Mouse (Mus musculus) mesoderm, embryonic 11.5 days (tissue): ENCODE data around the gene Gcnt2.
"Not testable (repeated sequence)": the region's sequence is repeated elsewhere in the genome, so short reads cannot be mapped to it uniquely, and the experiment has no call there.

Experiments used
- DNase-seq: peaks from one replicate; pipeline ENCODE4 v3.0.0-alpha.2; 2012; ENCODE audit warnings: low read depth, low spot score

Gene Gcnt2

DNA sequence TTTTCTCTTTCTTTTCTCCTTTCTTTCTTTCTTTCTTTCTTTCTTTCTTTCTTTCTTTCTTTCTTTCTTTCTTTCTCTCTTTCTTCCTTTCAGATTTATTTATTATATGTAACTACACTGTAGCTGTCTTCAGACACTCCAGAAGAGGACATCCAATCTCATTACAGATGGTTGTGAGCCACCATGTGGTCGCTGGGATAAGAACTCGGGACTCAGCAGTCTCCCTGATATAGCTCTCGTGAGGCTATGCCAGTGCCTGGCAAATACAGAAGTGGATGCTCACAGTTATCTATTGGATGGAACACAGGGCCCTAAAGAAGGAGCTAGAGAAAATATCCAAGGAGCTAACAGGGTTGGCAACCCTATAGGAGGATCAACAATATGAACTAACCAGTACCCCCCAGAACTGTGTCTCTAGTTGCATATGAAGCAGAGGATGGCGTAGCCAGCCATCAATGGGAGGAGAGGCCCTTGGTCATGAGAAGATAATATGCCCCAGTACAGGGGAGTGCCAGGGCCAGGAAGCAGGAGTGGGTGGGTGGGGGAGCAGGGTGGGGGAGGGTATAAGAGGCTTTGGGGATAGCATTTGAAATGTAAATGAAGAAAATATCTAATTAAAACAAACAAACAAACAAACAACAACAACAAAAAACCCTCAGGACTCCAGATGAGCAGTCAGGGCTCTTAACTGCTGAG, 128.2 kb downstream of the Gcnt2 start:
- not testable (repeated sequence) for DNase-seq

DNA sequence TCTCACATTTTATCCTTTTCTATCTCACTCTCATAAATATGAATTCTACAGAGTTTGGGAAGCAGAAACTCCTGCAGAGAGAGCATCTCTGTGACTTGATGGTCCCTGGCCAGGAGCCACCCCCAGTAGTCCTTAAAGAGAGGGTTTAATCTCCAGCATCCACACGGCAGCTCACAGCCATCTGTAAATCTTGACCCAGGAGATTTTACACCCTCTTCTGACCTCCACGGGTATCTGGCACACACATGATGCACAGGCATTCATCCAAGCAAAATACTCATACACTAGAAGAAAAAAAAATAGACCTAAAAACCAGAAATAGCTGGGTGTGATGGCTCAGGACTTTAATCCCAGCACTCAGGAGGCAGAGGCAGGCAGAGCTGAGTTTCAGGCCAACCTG, 128.9 kb downstream of the Gcnt2 start:
- DNase-seq: no peak

DNA sequence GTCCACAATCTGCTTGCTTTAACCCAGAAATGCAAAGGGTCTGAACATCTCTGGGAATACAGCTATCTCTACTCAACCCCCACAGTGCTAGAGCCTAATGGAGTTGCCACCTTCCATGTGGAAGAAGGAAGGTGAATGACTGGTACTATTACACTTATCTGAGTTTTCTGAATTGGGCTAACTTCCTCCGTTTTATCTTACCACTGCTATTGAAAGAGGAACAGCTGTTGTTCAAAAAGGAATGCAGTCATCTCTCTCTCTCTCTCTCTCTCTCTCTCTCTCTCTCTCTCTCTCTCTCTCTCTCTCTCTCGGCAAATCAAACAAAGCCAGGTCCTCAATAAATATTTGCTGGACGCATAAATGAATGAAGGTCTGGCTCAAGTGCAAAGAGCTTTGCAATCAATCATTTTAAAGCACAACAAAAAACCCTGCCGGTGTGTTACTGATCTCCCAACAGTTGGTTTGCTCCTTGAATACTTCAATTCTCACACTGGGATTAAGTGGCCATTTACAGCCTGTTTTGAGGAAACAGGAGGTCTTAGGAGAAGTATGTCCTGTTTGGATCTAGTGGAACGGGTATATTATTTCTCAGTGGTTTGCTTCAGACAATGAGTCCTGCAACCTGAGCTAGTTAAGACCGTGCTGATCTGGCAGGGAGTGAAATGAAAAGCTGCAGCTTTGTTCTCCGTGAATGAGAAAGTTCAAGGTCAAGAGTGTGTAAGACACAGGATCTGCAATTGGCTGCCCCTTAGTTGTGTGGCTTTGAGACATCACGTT, 135.1 kb downstream of the Gcnt2 start:
- no peak for DNase-seq

DNA sequence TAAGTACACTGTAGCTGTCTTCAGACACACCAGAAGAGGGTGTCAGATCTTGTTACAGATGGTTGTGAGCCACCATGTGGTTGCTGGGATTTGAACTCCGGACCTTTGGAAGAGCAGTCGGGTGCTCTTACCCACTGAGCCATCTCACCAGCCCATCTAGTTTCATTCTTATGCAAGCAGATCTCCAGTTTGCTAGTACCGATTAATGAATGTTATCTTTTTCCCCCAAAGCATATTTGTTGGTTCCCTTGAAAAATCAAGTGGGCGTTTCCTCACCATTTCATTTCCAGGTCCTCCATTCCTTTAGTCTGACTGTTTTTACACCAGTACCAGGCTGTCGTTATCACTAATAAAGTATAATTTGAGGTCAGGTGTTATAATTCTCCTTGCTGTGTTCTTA, 139.0 kb downstream of the Gcnt2 start:
- not testable (repeated sequence) for DNase-seq

DNA sequence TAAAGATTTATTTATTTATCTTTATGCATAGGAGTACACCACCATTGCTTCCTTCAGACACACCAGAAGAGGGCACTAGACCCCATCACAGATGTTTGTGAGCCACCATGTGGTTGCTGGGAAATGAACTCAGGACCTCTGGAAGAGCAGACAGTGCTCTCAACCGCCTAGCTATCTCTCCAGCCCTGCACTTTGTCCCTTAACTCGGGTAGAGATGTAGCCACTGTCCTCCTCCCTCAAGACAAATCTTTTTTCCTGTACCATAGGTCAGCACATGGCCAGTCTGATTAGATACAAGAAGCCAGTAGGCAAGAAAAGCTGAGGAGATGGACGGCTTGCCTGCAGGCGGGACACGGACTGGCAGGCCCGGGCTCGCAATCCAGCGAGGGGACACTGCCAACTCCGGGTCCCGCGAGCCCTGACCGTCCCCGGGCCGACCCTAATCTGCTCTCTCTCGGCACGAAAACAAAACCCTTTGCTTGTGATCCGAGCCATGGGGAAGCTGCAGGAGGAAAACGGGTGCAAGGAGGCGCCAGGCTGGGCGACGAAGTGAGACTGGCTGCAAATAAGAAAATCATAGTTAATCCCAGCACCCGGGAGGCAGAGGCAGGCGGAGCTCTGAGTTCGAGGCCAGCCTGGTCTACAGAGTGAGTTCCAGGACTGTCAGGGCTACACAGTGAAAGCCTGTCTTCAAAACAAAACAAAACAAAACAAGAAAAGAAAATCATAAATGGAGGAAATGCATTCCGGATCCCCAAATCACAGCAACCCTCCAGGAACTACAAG, 140.8 kb downstream of the Gcnt2 start:
- no peak for DNase-seq

DNA sequence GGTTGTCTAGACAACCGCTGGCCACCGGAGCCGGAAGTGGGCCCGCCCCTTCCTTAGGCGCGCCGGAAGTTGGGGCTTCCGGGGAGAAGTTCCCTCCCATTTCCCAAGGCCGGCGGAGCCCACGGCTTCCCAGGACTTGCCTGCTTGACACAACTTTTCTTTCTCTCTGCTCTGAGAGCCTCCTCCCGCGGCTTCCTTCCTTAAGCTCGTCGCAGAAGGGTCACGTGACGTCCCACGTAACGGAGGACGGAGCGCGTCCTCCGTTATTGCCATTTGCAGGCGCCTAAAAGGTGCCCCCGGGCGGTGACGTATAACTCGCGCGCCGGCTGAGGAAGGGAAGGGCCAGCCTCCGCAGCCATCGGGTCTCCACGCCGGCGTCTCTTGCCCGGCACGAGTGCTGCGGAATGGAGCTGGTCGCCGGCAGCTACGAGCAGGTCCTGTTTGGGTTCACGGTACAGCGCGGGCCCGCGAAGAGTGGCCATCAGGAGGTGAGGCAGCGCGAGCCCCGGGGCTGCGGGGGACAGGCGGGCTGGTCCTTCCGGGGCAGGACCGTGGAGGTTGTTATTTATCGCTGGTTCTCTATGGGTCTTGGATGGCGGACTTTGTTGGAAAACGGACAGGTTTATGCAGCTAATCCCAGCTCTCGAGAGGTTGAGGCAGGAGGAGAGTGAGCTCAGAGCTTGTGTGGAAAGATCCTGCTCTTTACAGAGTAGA, 141.5 kb downstream of the Gcnt2 start, which contains the start of gene Pak1ip1:
Pak1ip1 (plus strand) TSS at position 98 of the 714 bp plus-strand sequence.
- peak; percentile 93 for DNase-seq

DNA sequence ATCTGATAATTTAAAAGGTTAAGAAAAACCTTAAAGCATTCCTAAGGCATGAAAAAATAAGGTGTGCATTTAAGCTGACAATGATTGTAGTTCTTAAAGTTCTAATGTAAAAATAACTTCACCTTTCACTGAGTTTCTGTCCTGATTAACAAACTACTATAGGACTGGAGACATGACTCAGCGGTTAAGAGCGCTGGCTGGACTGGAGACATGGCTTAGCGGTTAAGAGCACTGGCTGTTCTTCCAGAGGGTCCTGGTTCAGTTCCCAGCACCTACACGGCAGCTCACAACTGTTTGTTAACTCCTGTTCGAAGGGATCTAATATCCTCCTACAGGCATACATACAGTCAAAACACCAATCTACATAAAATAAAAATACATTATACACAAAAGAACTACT, 142.4 kb downstream of the Gcnt2 start:
- DNase-seq: no peak

DNA sequence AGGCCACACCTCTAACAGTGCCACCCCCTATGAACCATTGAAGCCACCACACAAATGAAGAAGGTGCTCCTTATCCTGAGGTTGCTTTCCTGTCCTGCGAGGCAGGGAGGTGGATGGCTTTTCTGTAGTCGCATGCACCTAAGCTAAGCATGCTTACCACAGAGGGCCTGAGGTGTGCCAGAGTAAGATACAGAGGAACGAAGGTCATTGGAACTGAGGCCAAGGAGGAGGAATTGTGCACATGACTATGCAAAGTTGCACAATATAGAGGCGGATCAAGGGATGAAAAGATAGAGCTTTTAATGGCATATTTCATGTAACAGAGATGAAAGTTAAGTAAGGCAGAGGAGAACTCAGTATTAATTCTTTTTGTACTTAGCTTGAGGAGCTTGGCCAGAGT, 146.7 kb downstream of the Gcnt2 start:
- no peak for DNase-seq

DNA sequence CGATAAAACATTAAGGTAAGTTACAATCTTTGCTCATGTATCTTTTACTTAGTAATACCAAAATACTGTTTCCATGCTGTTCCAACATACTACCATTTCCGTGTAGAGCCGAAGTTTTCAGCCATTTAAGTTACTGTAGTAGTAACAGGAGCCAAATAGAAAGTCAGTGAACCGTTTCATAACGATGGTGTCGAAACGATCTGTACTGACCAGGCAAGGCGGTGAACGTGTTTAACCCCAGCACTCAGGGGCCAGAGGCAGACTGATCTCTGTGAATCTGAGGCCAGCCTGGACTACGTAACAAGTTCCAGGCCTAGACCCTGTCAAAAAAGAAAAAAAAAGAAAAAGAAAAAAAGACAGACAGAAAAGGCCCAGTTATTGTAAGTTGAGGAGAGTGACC, 148.7 kb downstream of the Gcnt2 start:
- DNase-seq: no peak

DNA sequence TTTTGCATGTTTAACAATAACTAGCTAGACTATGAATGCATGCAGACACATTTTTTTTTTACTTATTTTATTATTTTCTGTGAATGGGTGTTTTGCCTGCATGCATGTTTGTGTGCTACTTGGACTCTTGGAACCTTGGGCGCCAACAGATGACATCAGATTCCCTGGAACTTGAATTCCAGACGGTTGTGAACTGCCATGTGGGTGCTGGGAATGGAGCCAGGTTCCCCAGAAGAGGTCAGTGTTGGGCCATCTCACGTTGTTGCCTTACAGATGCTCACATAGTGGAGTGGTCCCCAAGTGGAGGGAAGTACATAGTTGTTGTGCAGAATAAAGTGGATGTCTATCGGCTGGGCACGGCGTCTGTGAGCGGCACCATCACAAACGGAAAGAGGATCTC, 149.4 kb downstream of the Gcnt2 start:
- no peak for DNase-seq
